Mouse (Mus musculus) thymus, postnatal 36 days (tissue): ENCODE data around the gene Rhox2g.
"Not testable (repeated sequence)": the region's sequence is repeated elsewhere in the genome, so short reads cannot be mapped to it uniquely, and the experiment has no call there.

Experiments
- DNase-seq, 2 experiments: peaks; one replicate each; pipeline ENCODE4 v3.0.0; 2022; ENCODE audit warnings: mixed read lengths in 2 of 2

The Rhox2g gene

DNA sequence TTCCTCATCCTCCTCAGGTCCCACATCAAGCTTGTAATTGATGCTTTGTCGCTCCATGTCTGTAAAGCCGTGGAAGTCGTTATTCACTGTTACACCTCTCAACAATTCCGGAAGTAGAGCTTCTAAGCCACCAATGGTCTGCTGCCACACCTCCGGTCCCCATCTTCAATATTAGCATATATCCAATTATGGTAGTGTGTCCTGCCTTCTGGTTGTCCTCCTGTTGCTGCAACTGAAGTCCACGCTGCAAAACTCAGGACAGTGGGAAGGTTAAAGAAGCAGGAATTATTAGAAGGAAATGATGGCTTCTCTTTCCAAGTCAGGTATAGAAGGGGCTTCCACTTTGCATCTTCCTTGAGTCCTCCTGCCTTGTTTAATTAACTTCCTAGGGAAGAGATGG is at the start of gene Rhox2g:
Gene Rhox2g, minus strand, starts transcription at position 101 of the 400 bp plus-strand sequence.
- DNase-seq = not testable (repeated sequence)

DNA sequence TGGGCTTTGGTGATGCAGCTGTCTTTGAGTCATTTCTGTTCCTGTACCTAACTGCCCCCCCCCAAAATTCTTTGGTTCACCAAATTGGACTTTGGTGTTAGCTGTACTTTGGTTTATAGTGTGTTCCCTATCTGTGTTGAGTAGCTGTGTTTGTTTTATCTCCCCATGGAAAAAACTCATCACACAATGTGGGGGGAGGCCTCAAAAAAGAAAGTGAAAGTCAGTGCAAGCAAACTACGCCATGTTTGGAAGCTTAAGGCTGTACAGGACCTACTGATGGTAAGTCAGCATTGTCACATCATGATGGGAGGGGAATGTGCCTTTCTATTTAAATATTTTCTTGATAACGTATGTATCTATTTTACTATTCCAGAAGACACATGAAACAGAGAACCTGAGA is 49.0 kb upstream of the Rhox2g start:
- no peak for DNase-seq

DNA sequence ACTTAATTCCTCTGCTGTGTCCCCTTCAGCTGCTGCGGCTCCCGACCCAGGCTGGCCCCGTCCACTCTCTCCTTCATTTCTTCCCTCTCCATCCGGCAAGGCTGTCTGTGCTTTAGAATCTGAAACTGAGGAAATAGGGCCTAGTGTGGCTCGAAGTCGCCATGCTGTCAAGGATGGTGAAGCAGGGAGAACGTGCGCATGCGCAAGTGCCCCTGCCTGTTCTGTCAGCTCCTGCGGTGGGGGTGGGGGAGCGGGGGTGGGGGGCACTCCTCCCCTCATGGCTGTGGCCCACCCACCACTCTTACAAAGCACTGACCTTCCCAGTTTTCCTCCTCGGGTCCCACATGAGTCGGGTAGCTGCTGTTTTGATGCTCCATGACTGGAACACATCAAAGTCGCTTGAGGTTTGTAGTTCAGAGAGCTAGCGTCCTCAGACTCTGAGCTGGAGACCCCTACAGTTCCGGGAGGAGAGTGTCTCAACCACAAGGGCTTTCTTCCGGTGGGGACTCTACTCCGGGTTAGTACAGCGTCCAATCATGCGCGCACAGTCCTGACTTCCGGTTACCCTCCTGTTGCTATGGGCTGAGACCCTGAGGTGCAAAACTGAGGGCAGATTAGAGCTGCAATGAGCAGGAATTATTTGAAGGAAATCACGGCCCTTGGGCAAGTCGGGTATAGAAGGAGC is 39.9 kb upstream of the Rhox2g start:
- DNase-seq = no peak

DNA sequence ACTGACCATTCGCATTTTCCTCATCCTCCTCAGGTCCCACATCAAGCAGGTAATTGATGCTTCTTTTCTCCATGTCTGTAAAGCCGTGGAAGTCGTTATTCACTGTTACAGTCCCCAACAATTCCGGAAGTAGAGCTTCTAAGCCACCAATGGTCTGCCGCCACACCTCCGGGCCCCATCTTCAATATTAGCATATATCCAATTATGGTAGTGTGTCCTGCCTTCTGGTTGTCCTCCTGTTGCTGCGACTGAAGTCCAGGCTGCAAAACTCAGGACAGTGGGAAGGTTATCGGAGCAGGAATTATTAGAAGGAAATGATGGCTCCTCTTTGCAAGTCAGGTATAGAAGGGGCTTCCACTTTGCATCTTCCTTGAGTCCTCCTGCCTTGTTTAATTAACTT is 29.9 kb upstream of the Rhox2g start, which contains the start of gene Rhox2h:
Gene Rhox2h, minus strand, starts transcription at position 101 of the 400 bp plus-strand sequence.
- not testable (repeated sequence) for DNase-seq

DNA sequence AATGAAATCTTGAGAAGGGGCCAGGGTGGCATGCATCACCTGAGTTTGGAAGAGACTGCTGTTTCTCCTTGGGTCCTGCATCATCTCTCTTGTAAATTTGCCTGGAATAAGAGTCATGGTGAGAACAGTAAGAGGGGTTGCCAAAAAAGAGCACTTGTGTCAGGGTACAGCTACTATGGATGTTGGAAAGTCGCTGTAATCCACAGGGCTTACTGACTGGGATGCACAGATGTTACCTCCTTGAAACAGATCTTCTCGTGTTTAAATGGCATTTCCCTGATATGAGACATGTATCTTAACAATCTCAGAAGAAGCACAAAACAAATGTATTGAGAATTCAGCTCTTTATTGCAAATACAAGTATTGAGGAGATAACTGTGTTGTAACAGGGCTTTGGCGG is 25.4 kb upstream of the Rhox2g start, which contains the start of gene Rhox3h:
Gene Rhox3h, minus strand, starts transcription at position 101 of the 400 bp plus-strand sequence.
- DNase-seq = not testable (repeated sequence)

DNA sequence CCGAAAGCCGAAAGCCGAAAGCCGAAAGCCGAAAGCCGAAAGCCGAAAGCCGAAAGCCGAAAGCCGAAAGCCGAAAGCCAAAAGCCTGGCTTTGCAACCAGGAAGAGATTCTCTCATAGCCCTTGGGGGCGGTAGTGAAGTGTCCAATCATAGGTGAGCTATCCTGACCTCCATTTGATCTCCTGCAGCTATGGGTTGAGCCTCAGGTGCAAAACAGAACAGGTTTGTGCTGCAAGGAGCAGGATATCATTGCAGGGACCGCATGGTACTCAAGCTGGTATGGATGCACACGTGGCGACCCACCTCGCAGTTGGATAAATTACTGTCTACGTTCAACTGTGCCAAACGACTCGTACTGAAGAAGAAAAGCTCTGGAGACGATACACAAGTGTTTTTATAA is 8.0 kb upstream of the Rhox2g start, which contains the start of gene Rhox4g:
Gene Rhox4g, minus strand, starts transcription at position 101 of the 400 bp plus-strand sequence.
- not testable (repeated sequence) for DNase-seq

DNA sequence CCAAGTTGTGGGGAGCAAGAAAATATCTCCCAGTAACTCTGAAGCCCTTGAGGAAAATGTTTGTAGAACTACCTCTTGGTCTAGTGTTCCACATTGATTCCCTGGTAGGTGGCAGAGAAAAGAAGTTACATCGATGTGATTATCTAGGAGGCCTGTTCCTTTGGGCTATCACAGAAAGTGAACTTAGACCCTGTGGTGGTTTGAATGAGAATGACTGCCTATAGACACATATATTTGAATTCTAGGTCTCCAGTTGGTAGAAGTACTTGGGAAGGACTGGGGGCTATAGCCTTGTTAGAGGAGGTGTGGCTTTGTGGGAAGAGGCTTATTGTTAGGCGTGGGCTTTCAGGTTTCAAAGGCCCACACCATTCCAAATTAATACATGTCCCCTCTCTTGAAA is 14.8 kb downstream of the Rhox2g start, which contains the start of gene Rhox3g:
Gene Rhox3g, minus strand, starts transcription at position 101 of the 400 bp plus-strand sequence.
- not testable (repeated sequence) for DNase-seq

DNA sequence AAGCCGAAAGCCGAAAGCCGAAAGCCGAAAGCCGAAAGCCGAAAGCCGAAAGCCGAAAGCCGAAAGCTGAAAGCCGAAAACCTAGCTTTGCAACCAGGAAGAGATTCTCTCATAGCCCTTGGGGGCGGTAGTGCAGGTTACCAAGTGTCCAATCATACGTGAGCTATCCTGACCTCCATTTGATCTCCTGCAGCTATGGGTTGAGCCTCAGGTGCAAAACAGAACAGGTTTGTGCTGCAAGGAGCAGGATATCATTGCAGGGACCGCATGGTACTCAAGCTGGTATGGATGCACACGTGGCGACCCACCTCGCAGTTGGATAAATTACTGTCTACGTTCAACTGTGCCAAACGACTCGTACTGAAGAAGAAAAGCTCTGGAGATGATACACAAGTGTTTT is 35.7 kb downstream of the Rhox2g start, which contains the start of gene Rhox4f:
Gene Rhox4f, minus strand, starts transcription at position 101 of the 400 bp plus-strand sequence.
- not testable (repeated sequence) for DNase-seq
